Mouse (Mus musculus): ENCODE measurements at regions not wholly inside any gene's neighbourhood (a gene's known extent, or its start where the extent isn't known, plus 50 kb on each side); places are given as distances from the start of the nearest gene placed in this dataset.
A peak's percentile ranks its signal among the peaks of the same experiment; 100 is the strongest.

- peak; percentile 73 for DNase-seq (ENCODE audit: extremely low spot score, low spot score)
Observed at GRCm38 (mm10) chr12:50943741-50944521, 295.0 kb upstream of the Prkd1 start.

- DNase-seq (ENCODE audit: extremely low spot score, low spot score), result no peak
Observed at GRCm38 (mm10) chr12:50943340-50943739, 294.4 kb upstream of the Prkd1 start.

GRCm38 (mm10) chr12:50935516-50935915 lies 286.6 kb upstream of the Prkd1 start:
- no peak for DNase-seq (ENCODE audit: extremely low spot score, low spot score)

GRCm38 (mm10) chr12:50932496-50932895 lies 283.6 kb upstream of the Prkd1 start:
- no peak for DNase-seq (ENCODE audit: extremely low spot score, low spot score)

- no peak for DNase-seq (ENCODE audit: extremely low spot score, low spot score)
Observed at GRCm38 (mm10) chr12:50929641-50930040, 280.7 kb upstream of the Prkd1 start.

- no peak for DNase-seq (ENCODE audit: extremely low spot score, low spot score)
Observed at GRCm38 (mm10) chr12:50926234-50926633, 277.3 kb upstream of the Prkd1 start.

GRCm38 (mm10) chr12:50921739-50922138 lies 272.8 kb upstream of the Prkd1 start:
- no peak for DNase-seq (ENCODE audit: extremely low spot score, low spot score)

GRCm38 (mm10) chr12:50899609-50900447 lies 250.9 kb upstream of the Prkd1 start:
- DNase-seq (ENCODE audit: extremely low spot score, low spot score), result no peak

- DNase-seq (ENCODE audit: extremely low spot score, low spot score), result no peak
Observed at GRCm38 (mm10) chr12:50897606-50898166, 248.8 kb upstream of the Prkd1 start.

- no peak for DNase-seq (ENCODE audit: extremely low spot score, low spot score)
Observed at GRCm38 (mm10) chr12:50893604-50894003, 244.7 kb upstream of the Prkd1 start.

- DNase-seq (ENCODE audit: extremely low spot score, low spot score), result no peak
Observed at GRCm38 (mm10) chr12:50875796-50876195, 226.9 kb upstream of the Prkd1 start.

GRCm38 (mm10) chr12:50874024-50874398 lies 225.1 kb upstream of the Prkd1 start:
- DNase-seq (ENCODE audit: extremely low spot score, low spot score), result no peak

GRCm38 (mm10) chr12:50873390-50874023 lies 224.6 kb upstream of the Prkd1 start:
- no peak for DNase-seq (ENCODE audit: extremely low spot score, low spot score)

- no peak for DNase-seq (ENCODE audit: extremely low spot score, low spot score)
Observed at GRCm38 (mm10) chr12:50851644-50852043, 202.7 kb upstream of the Prkd1 start.

- no peak for DNase-seq (ENCODE audit: extremely low spot score, low spot score)
Observed at GRCm38 (mm10) chr12:50847976-50848375, 199.1 kb upstream of the Prkd1 start.

- no peak for DNase-seq (ENCODE audit: extremely low spot score, low spot score)
Observed at GRCm38 (mm10) chr12:50842744-50843143, 193.8 kb upstream of the Prkd1 start.

GRCm38 (mm10) chr12:50839391-50839790 lies 190.5 kb upstream of the Prkd1 start:
- no peak for DNase-seq (ENCODE audit: extremely low spot score, low spot score)

- no peak for DNase-seq (ENCODE audit: extremely low spot score, low spot score)
Observed at GRCm38 (mm10) chr12:50808731-50809281, 159.9 kb upstream of the Prkd1 start.

- DNase-seq (ENCODE audit: extremely low spot score, low spot score), result no peak
Observed at GRCm38 (mm10) chr12:50804391-50804790, 155.5 kb upstream of the Prkd1 start.

- DNase-seq (ENCODE audit: extremely low spot score, low spot score), result no peak
Observed at GRCm38 (mm10) chr12:50765156-50765940, 116.5 kb upstream of the Prkd1 start.

- DNase-seq (ENCODE audit: extremely low spot score, low spot score), result no peak
Observed at GRCm38 (mm10) chr12:50764457-50764856, 115.6 kb upstream of the Prkd1 start.

Measured in neural tube, embryonic 10.5 days (tissue).